Mouse (Mus musculus): ENCODE data around the gene Tmem104.

DNA sequence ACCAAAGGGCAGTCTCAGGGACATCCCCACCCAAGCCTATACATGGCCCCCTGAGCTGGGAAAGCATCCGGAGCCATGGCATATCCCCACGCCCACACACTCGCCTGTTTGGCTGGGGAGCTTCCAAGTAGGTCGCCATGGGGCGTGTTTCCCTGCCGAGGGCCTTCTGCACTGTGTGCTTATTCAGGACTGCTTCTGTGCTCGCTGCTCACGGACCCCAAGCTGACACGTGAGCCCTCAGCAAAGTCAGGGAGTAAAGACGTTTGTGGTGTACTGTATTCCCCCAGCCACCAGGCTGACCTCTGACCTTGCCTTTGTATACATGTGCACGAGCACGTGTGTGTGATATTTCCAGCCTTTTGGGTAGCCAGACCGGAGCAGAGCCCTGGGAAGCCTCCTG is 24.8 kb downstream of the Tmem104 start:
- TF ChIP-seq CTCF (IDR thresholded peaks at IDR 0.05; ENCODE audit: extremely low read depth, insufficient read length, insufficient replicate concordance, low read depth, low read length) (no peak), POLR2A (IDR thresholded peaks at IDR 0.05; ENCODE audit: low read depth, low read length) (no peak)
